Mouse (Mus musculus) R1 (cell line): ENCODE measurements around the gene Itpkb.

ENCODE experiments used
- DNase-seq: peaks from one replicate; pipeline ENCODE4 v3.0.0-alpha.2; 2018; ENCODE audit warnings: low read depth, low spot score

The Itpkb gene

DNA sequence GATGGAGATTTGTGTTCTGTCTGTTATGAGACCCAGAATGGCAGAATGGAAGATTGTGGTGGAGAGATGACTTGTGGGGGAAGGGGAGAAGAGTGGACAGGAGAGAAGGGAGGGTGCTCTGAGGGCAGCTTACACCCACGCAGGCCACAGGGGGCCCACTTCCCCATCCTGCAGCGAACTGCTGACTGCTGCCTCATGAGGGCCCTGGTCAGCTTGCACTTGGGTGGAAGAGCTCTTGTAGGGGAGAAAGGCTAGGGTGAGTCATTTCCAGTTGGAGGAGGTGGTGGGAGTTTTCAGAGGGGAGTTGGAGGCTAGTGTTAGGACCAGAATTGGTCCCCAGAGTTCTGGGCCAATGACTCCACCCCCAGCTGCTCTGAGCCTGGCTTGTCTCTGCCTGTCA is 86.8 kb downstream of the Itpkb start:
- DNase-seq = no peak

DNA sequence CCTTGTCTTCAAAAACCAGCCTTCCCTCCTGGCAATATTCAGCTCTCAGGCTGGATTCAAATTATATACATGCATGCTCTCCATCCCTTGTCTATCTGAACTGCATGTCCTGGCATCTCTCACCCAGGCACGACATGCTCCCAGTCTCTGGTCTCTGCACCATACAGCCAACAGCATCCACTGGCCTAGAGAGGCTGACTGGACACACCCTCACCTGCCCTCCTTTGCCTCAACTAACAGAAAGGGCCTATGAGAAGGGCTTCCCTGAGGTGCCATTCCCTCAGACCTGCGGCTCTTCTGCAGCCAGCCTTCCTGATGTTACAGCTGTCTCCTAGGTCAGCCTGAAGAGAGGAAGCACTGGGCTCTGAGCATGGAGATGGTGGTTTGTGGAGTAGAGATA is 88.8 kb downstream of the Itpkb start:
- no peak for DNase-seq

DNA sequence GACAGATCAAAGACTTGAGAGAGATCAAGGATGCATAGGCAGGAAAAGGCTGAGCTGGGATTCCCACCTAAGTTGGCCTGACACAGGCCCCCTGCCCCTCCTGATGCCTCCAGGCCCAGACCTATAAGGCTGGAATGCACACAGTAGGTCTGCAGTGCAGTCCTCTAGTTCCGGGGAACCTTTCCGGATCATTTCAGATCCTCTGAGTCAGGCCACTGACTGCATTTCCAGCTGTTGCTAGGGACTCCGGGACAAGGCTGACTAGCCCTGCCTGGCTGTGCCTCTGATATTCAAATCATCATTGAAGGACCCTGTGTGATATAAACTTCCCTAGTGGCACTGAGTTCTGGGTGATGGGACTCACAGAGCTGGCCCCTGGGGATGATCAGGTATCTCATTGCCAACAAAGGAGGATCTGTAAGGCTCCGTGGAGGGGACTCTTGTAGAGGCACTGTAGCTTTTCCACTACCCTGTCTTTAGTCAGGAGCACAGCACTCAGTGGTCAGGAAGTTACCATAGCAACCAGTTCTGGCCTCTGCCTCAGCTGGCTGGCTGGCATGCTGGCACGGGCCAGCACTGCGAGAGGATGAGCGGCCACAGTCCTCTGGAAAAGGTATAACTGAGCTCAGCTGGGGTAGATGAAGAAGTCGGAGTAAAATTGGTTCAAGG is 90.3 kb downstream of the Itpkb start:
- DNase-seq = peak; percentile 34

DNA sequence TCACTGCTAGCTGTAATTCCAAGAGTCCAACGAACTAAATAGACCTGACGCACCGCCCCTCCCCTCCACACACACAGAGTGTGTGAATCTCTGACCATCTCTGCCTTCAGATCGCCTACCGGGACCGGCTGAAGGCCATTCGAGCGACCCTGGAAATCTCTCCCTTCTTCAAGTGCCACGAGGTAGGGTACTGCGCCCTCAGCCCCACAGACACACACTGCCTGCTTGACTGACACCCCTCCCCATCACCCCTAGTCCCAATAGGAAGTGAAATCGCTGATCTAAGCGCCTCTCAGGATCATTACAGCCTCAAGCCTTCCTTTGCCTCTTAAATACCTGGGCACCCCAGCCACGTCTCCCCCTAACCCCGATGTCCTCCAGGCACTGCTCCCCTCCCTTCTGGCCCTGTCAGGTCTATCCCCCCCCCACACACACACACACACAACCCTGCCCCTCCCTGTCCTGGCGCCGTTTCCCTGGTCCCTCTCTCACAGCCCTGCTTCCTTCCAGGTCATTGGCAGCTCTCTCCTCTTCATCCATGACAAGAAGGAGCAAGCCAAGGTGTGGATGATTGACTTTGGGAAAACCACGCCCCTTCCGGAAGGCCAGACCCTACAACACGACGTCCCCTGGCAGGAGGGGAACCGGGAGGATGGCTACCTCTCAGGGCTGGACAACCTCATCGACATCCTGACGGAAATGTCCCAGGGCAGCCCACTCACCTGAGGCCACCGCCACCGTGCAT is 91.1 kb downstream of the Itpkb start:
- peak; percentile 53 for DNase-seq

DNA sequence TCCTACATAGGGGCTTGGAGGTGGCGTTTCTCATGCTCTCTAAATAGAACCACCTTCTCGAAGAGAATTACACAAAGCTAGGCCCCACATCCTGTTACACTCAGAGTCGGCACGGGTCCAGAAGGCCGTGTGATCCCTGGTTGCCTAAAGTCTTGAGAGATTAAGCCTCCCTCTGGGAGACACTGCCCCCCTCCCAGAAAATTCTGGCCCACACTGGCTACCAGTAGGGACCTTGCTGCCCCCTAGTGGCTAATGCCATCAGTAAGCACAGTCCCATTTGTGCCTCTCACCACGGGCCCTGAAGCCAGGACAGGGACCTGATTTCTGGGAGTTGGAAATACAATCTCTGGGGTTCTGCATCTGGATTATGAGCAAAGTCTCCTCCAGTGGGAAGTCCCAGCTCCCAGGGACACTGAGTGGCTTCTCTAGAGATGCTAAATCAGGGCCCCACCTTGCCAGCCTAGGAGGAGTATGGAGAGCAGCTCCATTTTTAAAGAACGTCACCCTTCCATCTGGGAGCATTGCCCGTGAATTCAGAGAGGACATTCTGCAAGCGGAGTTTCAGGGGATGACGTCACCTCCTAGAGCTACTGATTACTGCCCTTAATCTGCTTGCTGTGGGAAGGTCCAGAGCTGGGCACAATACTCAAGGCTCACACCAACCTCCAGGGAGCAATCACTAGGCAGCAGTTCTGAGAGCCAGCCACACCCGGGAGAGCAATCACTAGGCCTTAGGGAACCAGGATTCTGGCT is 92.0 kb downstream of the Itpkb start:
- peak; percentile 84 for DNase-seq

DNA sequence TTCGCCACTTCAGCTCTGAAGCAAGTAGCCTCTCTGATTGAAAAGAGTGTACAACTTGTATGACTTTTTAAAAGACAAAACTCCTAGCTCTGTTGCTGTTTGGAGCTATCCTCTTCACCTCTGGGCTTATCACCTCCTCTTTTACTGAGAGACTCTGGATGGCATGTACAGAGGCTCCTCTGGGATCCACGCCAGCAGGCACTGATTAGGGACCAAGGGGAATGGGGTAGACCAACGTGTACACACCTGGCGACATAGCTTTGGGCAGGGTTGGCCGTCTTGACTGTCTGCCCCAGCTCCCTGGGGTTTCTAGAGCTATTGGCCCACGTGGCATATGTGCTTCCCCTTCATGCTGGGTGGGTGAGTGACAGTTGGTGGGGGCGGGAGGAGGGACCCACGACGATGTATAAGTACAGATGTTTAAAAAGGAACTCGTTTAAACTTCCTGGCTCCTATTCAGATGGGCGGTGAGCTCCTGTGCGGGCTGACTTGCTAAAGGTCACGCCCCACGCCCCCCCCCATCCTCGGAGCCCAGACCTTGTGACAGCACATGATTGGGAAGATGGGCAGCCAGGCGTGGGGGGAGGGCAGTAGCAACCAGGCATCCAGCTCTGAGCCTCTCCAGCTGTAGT is 92.8 kb downstream of the Itpkb start:
- DNase-seq = no peak

DNA sequence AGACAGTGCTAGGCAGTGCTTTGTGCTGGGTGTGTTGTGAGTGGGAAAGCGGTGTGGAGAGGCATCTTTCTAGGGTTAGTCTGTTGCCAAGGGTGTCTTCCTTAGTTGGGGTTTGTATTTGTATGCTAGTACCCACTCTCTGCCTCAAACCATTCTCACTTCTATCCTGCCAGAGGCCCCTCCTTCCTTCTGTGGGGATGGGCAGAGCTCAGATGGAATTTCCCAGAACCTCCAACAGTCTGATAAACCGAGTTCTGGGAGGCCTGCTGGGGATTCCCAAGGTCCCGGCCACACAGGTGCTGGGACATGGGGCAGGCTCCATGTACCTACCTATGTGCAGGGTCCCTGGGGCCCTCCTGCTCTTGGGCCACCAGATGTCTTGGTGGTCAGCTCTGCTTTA is 93.6 kb downstream of the Itpkb start:
- DNase-seq = no peak

DNA sequence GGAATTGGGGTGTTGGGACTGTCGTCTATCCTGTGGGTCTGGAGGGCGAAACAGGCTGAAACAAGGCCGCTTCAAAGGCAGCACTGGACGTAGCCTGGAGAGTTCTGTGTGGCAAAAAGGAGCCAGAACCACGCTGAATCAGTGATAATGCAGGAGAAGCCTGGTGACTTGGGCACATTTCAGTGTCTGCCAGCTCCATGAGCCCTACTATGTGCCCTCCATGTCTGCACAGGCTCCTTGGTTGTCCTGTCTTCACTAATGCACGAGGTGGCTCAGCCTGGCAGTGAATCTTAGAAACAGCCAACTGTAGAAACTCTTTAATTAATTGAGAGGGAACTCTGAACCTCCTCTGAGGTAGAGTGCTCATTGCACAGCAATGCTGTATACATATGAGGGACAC is 96.1 kb downstream of the Itpkb start:
- DNase-seq = no peak

DNA sequence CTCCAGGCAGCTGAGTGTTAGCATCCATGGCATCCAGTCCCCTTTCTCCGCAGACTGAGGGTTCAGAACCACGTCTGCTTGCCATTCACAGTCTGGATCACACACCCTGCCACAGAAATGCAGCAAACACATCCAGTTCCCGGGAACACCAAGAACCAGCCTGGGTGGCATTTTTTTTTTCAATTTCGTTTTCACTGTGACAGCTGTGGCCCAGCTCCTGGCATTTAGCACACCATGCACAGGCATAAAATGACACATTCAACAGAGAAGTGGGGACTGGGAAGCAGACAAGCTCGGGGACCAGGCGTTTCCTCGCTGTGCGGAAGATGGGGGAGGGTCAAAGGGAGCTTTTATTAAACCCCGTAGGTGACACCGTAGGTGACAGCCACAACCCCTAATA is 97.4 kb downstream of the Itpkb start:
- no peak for DNase-seq

DNA sequence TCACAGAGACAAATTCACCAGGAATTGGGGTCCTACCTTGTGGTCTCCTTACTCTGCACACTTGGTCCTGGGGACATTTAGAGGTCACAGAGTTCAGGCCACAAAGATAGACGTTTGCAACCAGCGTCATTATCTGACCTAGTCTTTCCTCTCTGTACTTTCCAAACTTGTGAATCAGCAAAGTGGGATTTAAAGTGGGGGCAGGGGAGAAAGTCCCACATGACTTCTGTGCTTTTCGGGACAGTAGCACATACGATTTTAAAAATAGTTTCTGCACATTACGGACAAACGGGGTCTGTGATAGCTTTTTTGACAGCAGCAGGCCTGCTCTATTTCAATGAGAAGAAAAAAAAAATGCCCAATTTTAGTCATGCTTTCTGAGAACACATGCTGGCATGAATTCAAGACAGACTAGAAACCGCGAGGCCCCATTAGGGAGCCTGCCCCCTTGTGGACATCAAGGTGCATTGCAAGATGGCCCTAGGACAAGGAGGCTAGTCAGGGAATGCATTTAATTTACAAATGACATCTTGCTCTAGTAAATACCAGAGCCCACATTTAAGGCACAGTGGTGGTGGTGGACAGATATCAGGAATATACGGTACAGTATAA is 97.9 kb downstream of the Itpkb start:
- peak; percentile 62 for DNase-seq

DNA sequence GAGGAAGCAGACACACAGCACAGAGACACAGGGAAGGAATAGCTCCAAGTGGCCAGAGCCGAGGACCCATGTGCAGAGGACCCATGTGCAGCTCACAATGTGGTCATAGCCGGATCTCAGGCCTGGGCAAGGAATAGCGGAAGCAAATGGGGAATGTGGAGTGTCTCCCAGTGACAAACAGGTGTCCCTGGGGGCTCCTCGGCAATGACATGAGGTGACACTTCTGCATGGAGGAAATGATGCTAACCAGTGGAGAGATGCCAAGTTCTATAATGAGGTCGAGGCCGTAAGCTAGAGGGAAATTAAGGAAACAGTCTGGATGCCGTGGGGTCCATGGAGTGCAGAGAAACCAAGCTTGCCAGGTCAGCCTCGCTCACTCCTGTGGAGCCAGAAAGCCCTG is 98.6 kb downstream of the Itpkb start:
- DNase-seq = no peak

DNA sequence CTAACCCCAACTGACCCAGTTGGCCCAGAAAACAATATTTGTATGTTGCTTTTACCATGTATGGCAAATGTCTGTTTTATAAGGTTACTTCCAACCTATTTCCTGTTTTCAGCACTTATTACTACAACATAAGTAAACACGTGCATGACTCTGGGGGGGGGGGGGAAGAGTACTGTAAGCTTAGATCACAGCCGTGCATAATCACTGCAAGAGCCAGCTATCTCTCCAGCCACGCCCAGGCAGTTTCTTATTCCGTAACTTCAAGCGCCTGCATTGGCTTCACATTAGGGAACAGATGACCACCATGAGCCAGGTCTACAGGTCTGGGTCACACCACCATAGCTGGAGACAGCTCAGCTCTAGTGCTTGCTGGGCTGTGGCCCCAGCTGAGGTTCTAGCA is 99.5 kb downstream of the Itpkb start:
- DNase-seq = no peak

DNA sequence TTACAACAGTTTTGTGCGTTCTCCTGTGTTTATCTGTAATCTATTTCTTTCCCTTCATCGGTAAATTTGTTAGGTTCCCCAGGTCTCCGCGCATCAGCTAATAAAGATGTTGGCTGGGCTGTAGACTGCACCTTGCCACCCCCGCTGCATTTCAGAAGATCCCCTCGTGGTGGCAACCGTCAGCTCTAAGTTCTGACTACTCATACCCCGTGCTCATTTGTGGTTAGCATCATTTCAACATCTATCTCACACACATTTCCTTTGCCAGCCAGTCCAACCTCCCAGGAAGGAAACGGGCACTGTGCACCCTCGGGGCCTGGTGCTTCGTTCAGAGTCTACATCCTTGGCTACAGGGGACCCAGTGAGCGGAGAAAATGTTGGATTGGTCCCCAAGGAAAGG is 101.5 kb downstream of the Itpkb start:
- DNase-seq = no peak

DNA sequence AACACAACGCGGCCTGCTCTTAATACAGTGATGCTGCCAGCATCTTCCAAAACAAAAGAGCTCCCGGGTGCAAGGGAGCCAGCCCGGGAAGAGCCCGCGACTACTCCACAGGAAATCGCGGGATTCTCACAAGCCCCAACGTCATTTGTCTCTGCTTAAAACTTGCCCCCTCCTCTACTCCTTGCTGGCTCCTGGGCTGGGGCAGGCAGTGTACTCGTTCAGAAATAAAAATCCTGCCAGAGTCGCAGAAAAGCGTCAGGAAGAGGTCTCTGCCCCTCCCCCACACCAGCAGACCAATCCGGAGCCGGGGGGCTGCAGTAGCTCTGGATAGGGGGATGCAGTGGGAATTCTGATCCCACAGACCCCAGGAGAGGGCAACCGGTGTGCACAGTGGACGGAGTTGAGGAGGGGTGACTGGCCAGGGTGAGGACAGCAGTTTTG is 102.8 kb downstream of the Itpkb start:
- peak; percentile 20 for DNase-seq

DNA sequence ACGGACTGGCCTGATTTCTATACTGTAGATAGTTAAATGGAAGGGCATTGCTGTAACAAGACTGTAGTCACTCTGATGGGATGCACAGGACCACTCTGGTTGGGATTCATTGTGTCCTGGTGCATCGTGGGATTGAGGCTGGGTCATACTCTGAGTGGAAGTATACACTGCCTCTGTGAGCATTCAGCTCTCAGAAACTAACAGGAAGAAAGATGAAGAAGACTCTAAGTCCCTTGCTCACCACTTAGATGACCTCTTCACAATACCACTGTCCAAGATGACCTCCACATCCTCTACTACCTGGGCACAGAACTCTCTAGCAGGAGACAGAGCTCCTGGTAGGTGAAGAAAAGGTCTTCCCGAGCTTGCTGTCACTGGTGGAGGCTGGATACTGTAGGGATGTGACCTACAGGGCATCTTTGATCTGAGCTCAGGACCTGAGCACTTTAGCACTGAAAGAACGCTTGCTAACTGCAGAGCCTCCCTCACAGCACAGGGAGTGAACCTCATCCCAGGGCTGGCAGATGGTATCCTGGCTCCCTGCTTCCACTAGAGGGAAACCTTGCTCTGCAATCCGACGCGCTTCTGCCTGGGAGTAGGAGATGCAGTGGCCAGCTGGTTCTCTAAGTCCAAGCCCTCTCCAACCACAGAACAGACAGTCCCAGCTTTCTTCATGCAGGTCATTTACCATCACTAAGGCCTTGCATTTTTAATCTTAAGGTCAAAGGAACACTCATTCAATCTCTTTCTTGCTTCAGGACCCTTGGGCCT is 103.7 kb downstream of the Itpkb start:
- DNase-seq = peak; percentile 76

DNA sequence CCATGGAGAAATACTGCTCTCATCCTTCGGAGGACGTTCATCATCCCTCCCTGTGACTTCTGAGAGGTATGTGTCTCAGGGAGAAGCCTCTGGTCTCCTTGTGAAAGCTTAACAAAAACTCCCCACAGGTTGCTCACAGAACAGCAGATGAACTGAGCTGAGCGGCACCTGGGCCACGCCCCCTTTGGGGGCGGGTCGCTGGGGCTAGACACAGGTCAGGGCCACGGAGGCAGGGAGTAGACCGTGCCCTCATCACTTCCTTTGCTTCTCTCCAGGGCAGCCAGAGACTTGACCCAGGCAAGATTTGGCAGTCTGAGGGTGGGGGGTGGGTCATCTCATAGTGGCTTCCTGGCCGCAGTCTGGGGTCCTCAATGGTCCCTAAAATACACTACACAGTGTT is 104.6 kb downstream of the Itpkb start:
- DNase-seq = peak; percentile 85

DNA sequence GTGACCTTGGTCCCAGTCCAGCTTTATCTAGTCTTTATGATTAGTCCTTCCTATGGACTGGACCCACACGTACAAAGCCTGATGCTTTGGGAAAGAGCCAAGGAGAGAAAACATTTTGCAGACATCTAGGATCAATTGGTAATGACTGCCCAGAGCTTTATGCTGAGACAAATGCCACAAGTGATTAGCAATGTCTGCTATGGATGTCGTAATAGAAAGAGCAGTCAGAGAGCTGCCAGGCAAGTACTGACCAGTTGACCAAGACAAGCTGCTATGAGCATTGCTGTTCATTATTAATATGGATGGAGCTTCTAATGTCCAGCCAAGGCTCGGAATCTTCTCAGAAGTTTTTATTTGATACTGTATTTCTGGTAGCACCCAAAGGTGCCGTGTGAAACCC is 109.2 kb downstream of the Itpkb start:
- no peak for DNase-seq

DNA sequence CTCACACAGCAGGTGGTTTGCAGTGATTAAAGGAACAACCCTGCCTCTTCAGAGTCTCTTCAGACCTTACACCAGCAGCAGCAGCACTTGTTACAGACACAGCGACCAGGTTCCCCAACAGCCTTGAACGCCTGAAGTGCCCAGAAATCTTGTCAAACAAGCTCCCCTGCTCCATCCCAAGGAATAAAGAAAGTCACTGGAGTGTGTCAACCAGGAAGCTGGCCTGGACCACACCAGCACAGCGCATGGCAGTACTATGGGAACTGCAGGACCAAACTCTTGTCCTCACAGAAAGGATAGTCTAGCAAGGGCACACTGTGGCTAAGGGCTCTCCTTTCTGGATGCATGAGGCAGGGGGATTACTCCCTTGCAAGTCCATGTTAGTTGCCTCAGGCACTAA is 114.1 kb downstream of the Itpkb start:
- DNase-seq = no peak

DNA sequence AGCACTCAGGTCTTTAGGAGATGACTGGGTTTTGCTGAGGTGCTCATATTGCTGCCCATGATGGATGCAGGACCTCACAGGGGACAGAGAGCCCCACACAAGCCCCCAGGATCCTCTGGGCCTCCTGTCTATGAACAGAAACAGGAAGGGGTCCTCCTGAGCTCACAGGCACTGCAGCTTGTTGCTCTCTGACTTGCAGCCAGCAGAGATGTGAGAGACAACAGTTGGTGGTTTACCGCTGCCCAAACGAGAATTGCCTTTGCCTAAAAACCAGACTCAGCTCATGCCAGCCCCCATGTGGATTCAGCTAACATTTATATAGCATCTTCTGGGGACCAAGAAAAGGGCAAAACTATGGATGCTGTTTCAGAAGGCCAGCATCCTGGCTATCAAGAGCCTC is 119.4 kb downstream of the Itpkb start:
- no peak for DNase-seq

DNA sequence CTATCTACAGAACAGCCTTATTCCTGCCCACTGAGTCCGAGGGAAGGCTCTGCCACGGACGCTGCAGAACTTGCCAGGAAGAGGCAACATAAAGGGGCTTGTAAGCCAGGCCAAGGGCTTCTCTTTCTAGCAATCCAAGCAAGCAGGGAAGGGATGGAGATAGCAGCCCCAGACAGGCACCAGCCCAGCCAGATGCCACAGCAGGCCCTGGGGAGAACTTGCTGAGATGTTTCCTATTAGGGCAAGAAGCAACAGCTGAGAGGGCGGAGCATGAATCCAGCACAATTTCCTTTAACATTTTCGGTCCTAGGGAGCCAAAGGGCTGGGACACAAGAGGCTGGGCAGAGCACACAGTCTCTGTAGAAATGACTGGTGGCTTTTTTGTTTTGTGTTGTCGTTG is 128.0 kb downstream of the Itpkb start:
- no peak for DNase-seq

DNA sequence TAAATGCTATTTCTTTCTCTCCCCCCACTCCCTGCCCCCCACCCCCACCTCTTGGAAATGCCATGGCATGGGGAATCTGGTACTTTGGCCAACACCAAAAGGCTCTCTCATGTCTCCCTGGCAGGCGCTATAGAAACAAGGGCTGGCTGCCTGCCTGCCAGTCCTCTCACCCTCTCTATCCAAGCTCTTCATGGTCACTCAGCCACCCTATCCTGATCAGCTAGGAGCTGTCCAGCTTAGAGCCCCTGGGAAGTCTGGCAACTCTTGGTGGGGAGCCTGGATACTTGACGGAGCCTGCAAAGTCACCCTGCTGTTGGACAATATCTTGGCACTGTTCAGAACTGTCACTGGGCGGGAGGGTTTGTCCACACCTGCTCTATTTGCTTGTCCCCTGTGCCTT is 128.4 kb downstream of the Itpkb start:
- no peak for DNase-seq
